Mouse (Mus musculus) embryonic fibroblast, embryonic 13.5 days (primary cell): Measurements from ENCODE around the gene Dido1. TPM values are rescaled to one million over a fixed set of nuclear protein-coding genes. Genes with fewer than 3 reads are reported as not detected.
A peak's percentile ranks its signal among the peaks of the same experiment; 100 is the strongest.

Experiments used
- H3K27ac ChIP-seq: 2 replicates; pipeline ENCODE4 v1.5.1; 2012; ENCODE audit warnings: low read length, control low read depth, inconsistent platforms; ENCODE audit not compliant: insufficient read depth
- H3K4me1 ChIP-seq: 2 replicates; pipeline ENCODE4 v1.6.1; 2011; ENCODE audit warnings: low read length; ENCODE audit not compliant: control insufficient read depth, insufficient read depth
- H3K4me3 ChIP-seq: 2 replicates; pipeline ENCODE4 v1.5.1; 2011; ENCODE audit warnings: mild to moderate bottlenecking, control low read depth, low read length; ENCODE audit not compliant: insufficient read depth
- CTCF ChIP-seq: IDR thresholded peaks from 2 replicates; pipeline ENCODE4 v1.5.1; 2011; ENCODE audit warnings: mild to moderate bottlenecking, control low read depth, low read length, moderate library complexity, borderline replicate concordance; ENCODE audit not compliant: insufficient read depth
- POLR2A ChIP-seq: IDR thresholded peaks from 2 replicates; pipeline ENCODE4 v1.6.1; 2011; ENCODE audit warnings: low read depth, mild to moderate bottlenecking, control low read depth, low read length, moderate library complexity
- polyA plus RNA-seq: library from polyadenylated mRNA; stranded (reverse); fragments of >200 nt; gene quantifications from 2 replicates; pipeline ENCODE4 v1.2.4, GENCODE M21; 2011; ENCODE audit warnings: low read depth; ENCODE audit not compliant: missing spikeins, insufficient read length

The Dido1 gene
- polyA plus RNA-seq: 29.3 and 31.3 TPM in 2 replicates

GRCm38 (mm10) chr2:180709923-180710272 lies at the start of gene Dido1, which contains the start of gene Gid8:
Dido1 (minus strand) TSS chr2:180709999.
Gid8 (plus strand) TSS chr2:180710117.
- TF ChIP-seq POLR2A (peak; percentile 70), CTCF (no peak)
- Histone ChIP-seq H3K4me1 (0 out of 2 replicates have a peak, but pooled peaks cover 4% of the 10 kb centered on the region), H3K27ac (peak within 1 kb of the TSS; percentile 63), H3K4me3 (peak within 1 kb of the TSS; percentile 93)

DNA sequence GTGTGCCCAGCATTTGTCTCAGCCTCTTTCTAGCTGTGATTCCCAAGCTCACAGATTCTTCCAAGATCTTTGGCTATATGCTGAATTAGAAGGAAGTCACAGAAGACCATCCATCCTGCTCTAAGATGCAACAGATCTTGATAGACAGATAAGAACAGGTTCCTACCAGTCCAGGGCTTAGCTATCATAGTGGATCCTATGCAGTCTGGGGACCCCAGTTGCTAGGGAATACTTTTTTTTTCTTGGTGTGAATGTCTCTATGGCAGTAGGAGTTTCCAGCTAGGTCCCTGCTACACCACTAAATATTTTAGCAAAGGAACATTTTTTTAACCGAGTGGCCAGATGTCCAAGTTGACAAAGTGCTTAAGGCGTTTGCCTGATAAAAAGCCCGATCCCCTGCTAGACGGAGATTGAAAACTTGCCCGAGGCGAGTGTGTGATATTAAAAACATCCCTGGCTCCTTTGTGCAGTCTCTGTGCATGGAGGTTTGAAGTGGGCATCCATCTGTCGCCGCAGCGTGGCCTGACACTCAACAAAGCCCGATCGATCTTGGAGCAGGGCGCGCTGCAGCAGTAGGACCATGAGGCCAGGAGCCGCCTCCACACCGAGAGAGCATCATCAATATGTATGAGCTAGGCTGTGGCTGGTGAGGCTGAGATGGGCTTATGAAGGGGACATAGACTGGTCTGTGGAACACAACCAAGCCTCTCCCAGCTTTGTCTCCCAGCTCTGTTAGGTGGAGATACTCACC lies 48.9 kb upstream of the Dido1 start:
- Histone ChIP-seq H3K4me3 (no peak overlapping the region), H3K4me1 (no peaks in the 10 kb centered on the region), H3K27ac (no peak overlapping the region)
- TF ChIP-seq POLR2A (no peak), CTCF (no peak)

DNA sequence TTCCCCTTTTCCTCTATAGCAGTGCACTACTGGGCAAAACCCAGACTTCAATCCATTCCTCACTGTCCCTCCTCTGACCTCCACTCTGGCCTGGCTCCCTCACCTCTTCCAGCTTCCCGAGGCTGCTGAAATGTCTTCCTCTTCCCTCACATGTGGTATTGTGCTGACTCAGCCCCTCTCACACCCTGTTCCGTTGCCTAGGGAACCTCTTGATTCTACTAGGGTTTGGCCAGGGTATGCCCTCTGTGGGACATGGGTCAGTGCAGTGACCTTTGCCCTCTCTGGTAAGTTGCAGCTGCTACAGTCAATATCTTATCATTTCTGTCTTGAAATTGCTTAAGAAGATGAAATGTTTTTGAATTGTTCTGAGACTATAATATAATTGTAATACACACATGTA lies 47.0 kb upstream of the Dido1 start:
- TF ChIP-seq CTCF: no peak
- no peak for TF ChIP-seq POLR2A
- Histone ChIP-seq H3K27ac (no peak overlapping the region), H3K4me3 (no peak overlapping the region), H3K4me1 (no peaks in the 10 kb centered on the region)

- no peak for TF ChIP-seq POLR2A
- TF ChIP-seq CTCF: no peak
- no peak overlapping the region for H3K27ac ChIP-seq
- no peak overlapping the region for H3K4me3 ChIP-seq
- H3K4me1 ChIP-seq: no peaks in the 10 kb centered on the region
These were observed 46.1 kb upstream of the Dido1 start for GRCm38 (mm10) chr2:180755896-180756295.

- no peak overlapping the region for H3K4me3 ChIP-seq
- H3K27ac ChIP-seq: no peak overlapping the region
- TF ChIP-seq POLR2A (no peak), CTCF (no peak)
- H3K4me1 ChIP-seq: no peaks in the 10 kb centered on the region
These were observed 45.3 kb upstream of the Dido1 start for GRCm38 (mm10) chr2:180754976-180755688.

DNA sequence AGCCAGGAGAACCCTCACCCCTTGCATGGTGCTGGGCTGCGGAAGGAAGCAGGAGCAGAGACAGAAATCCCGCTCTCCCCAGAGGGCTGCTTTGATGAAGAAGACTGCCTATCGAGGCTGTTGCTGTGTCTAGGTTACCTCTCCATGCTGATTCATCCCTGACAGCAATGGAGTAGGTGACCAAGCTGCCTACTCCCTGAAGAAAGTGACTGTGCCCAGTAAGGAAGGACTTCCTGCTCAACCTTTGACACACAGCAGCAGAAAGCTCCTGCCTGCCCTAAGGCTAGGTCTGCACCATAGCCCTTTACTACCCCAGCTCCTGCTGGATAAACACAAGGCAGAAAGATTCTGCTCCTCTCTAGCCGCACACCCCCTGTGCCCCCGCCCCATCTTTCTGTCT lies 39.1 kb upstream of the Dido1 start:
- Histone ChIP-seq H3K4me3 (no peak overlapping the region), H3K4me1 (no peaks in the 10 kb centered on the region), H3K27ac (no peak overlapping the region)
- no peak for TF ChIP-seq POLR2A
- no peak for TF ChIP-seq CTCF

DNA sequence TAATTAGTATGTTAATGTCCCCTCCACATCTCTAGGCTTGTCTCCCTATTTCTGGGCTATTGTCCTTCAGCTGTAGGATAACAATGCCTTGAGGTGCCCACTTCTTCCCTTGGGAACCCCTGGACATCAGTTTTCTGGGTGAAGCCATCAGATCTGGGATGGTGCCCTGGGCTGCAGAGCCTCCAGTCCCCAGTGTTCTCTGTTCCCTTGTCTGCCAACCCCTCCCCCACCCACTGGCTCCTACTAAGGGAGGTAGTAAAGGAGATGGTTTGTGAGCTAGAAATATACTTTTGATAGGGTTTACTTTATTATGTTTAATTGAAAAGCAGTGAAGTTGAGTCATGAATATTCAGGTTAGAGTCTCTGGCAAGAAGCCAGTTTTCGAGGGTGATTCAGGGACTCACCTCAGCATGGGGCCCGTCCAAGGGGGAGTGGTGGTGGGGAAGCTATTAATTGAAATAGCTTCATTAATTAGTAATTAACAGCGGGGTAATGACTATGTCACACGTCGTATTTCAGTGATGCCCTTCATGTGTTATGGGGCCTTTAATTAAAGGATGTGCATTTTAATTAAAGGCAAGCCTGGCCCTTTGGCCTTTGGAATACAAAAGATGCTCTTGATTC lies 36.9 kb upstream of the Dido1 start:
- H3K4me1 ChIP-seq: no peaks in the 10 kb centered on the region
- no peak overlapping the region for H3K4me3 ChIP-seq
- TF ChIP-seq POLR2A (no peak), CTCF (no peak)
- H3K27ac ChIP-seq: no peak overlapping the region

DNA sequence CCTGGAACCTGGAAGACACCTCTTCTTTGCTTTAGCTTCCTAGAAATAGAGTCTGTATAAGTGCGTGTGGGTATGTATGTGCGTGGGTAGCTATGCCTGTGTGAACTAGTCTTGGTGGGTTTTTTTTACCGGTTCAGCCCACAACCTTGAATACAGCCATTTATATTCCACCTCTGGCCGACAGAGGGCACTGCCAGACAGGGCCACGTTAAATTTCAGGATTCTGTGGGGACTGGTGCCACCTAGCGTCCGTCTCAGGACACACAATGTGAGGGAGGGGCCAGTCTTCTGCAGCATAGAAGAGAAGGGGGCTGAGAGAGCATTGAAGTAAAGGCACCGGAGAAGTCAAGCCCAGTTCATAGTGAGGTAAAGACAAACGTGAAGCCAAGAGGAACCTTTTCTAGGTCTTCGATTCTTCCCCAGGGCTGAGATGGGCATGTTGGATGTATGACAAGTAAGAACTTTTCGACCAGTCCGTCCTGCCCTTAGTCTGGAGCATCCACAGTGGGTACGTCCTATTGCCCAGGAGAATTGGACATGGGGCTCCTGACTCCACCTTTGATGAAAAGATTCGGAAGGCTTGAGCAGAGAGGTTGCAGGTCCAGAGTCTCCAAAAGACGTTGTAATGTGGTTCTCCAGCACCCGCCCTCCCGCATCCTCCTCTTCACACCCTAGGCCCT lies 35.6 kb upstream of the Dido1 start:
- TF ChIP-seq CTCF (peak; percentile 100), POLR2A (no peak)
- no peak overlapping the region for H3K27ac ChIP-seq
- H3K4me1 ChIP-seq: no peaks in the 10 kb centered on the region
- H3K4me3 ChIP-seq: no peak overlapping the region

DNA sequence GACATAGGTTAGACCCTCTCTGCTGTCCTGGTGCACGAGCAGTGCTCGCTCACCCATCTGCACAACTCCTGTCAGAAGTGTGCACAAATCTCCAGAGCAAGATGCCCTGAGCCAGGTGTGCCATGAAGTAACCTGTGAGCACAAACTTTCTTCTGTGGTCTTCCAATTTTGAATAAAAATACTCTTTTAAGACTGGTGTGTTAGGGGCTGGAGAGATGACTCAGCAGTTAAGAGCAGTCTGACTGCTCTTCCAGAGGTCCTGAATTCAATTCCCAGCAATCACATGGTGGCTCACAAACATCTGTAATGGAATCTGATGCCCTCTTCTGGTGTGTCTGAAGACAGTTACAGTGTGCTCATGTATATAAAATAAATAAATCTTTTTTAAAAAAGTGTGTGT lies 33.5 kb upstream of the Dido1 start:
- Histone ChIP-seq H3K27ac (no peak overlapping the region), H3K4me3 (no peak overlapping the region), H3K4me1 (no peaks in the 10 kb centered on the region)
- no peak for TF ChIP-seq POLR2A
- no peak for TF ChIP-seq CTCF
